9 mouse cellular contexts compared by ENCODE assay signal in the genomic region with DNA sequence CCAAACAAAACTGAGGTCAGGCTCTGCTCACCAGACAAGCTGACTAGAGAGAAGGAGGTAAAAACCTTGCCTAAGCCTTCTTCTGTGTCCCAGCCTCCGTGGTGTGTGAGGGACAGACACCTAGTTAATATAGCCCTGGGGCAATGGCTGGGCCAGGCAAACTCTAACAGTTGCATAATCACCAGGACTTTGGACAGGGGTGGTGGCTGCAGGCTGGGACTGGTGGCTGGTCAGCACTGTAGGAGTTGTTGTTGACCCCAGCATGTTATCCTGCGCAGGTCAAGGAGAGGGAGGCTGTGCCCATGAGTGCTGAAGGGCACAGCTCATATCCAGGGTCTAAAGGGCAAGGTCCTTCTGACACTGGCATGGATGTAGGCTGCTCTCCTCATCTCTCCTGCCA. TPM values are rescaled to one million over a fixed set of nuclear protein-coding genes. Genes with fewer than 3 reads are reported as not detected.
DNase-seq lines count a peak whose midpoint lies in the region; ATAC-seq and TF ChIP-seq lines count a peak whose summit lies in the region.
"Had no signal": no experiment of that assay in that cellular context is flagged by ENCODE, and none has a peak within 500 bp of the region (broad histone marks: within the 10 kb centered on the region; RNA-seq: fewer than 3 reads in every experiment).

Gene Sardh, minus strand, starts transcription at position 127 of the 400 bp plus-strand sequence.

- peak; percentile 33 for DNase-seq in adrenal gland, adult 2 months
- DNase-seq in adrenal gland, adult (ENCODE audit: inconsistent age in 2 of 2, low spot score in 1 of 2): no peak
- no peak for DNase-seq in lung, postnatal 0 days (ENCODE audit: low spot score)
- no peak for DNase-seq in lung, postnatal 14 days
- DNase-seq in kidney, postnatal 14 days: peak; percentile 82
- no peak for DNase-seq in midbrain, postnatal 0 days (ENCODE audit: low spot score)
- DNase-seq in spleen, adult 18-20 months: no peak
- DNase-seq: left cerebral cortex, postnatal 4 days had no signal

- H3K9me3 ChIP-seq in lung, postnatal 0 days (ENCODE audit: low read length): no peaks in the 10 kb centered on the region
- H3K9me3 ChIP-seq in stomach, embryonic 14.5 days (ENCODE audit: control insufficient read depth, low read depth, low read length): no peaks in the 10 kb centered on the region
- H3K9me3 ChIP-seq in midbrain, postnatal 0 days (ENCODE audit: low read length): no peaks in the 10 kb centered on the region

- 79% methylated on average over 2 of the region's 2 CpGs for WGBS in lung, postnatal 0 days
- WGBS in stomach, embryonic 14.5 days: 90% methylated on average over 2 of the region's 2 CpGs
- WGBS in midbrain, postnatal 0 days: 84% methylated on average over 2 of the region's 2 CpGs

- H3K9ac ChIP-seq in lung, postnatal 0 days (replicated peaks; ENCODE audit: low read depth): no peak within 1 kb of the TSS
- H3K9ac ChIP-seq in stomach, embryonic 14.5 days (replicated peaks; ENCODE audit: low read depth, low read length): no peak within 1 kb of the TSS
- no peak within 1 kb of the TSS for H3K9ac ChIP-seq in midbrain, postnatal 0 days (replicated peaks; ENCODE audit: low read length, poor library complexity, severe bottlenecking)

- no peak within 1 kb of the TSS for H3K4me3 ChIP-seq in lung, postnatal 0 days (ENCODE audit: low read depth, low read length)
- no peak within 1 kb of the TSS for H3K4me3 ChIP-seq in stomach, embryonic 14.5 days (ENCODE audit: low read depth, low read length)
- no peak within 1 kb of the TSS for H3K4me3 ChIP-seq in midbrain, postnatal 0 days (ENCODE audit: low read depth, low read length)

- no peaks in the 10 kb centered on the region; the same call in 1 of the 2 replicates for H3K36me3 ChIP-seq in lung, postnatal 0 days (ENCODE audit: insufficient read depth, low read length)
- no peaks in the 10 kb centered on the region for H3K36me3 ChIP-seq in stomach, embryonic 14.5 days (ENCODE audit: control insufficient read depth, insufficient read depth, low read length)
- no peaks in the 10 kb centered on the region for H3K36me3 ChIP-seq in midbrain, postnatal 0 days (ENCODE audit: insufficient read depth, low read length)

- peaks cover 8% of the 10 kb centered on the region; the same call in 1 of the 2 replicates for H3K4me1 ChIP-seq in lung, postnatal 0 days (ENCODE audit: insufficient read depth, low read depth, low read length)
- H3K4me1 ChIP-seq in stomach, embryonic 14.5 days (ENCODE audit: control insufficient read depth, insufficient read depth, low read length): peaks cover 19% of the 10 kb centered on the region
- H3K4me1 ChIP-seq in midbrain, postnatal 0 days (ENCODE audit: insufficient read depth, low read length): no peaks in the 10 kb centered on the region

- H3K27me3 ChIP-seq in lung, postnatal 0 days (replicated peaks; ENCODE audit: insufficient read depth, low read length): no peaks in the 10 kb centered on the region
- H3K27me3 ChIP-seq in stomach, embryonic 14.5 days (ENCODE audit: control insufficient read depth, insufficient read depth, low read length): no peaks in the 10 kb centered on the region
- no peaks in the 10 kb centered on the region for H3K27me3 ChIP-seq in midbrain, postnatal 0 days (ENCODE audit: insufficient read depth, low read length)

- TF ChIP-seq EP300 in lung, postnatal 0 days (IDR thresholded peaks at IDR 0.05): no peak

- ATAC-seq in lung, postnatal 0 days: no peak
- ATAC-seq in stomach, embryonic 14.5 days (ENCODE audit: insufficient number of reproducible peaks, insufficient read depth, low FRiP score, low read depth): no peak
- no peak for ATAC-seq in midbrain, postnatal 0 days (ENCODE audit: low FRiP score)

- no peak for TF ChIP-seq CTCF in lung, postnatal 0 days (IDR thresholded peaks at IDR 0.05)
- TF ChIP-seq CTCF in midbrain, postnatal 0 days (IDR thresholded peaks at IDR 0.05): no peak

- H3K27ac ChIP-seq in lung, postnatal 0 days (ENCODE audit: low read length): peak within 1 kb of the TSS; percentile 74
- H3K27ac ChIP-seq in stomach, embryonic 14.5 days (ENCODE audit: low read length): peak within 1 kb of the TSS; percentile 75
- no peak within 1 kb of the TSS for H3K27ac ChIP-seq in midbrain, postnatal 0 days (ENCODE audit: low read depth, low read length)

- H3K4me2 ChIP-seq in lung, postnatal 0 days (replicated peaks; ENCODE audit: low read depth, low read length): peak within 1 kb of the TSS; percentile 42
- H3K4me2 ChIP-seq in stomach, embryonic 14.5 days (replicated peaks; ENCODE audit: low read depth, low read length): peak within 1 kb of the TSS; percentile 38; the same call in 1 of the 2 replicates
- no peak within 1 kb of the TSS for H3K4me2 ChIP-seq in midbrain, postnatal 0 days (ENCODE audit: low read depth, low read length, poor library complexity, severe bottlenecking)

RNA-seq across cellular contexts. Expression of gene Sardh, which starts in this region (rescaled TPM):
- 1 to 10 TPM; 8.3 to 9.9 TPM for total RNA-seq in adrenal gland, adult 2 months (2021)
- polyA plus RNA-seq in adrenal gland, adult 2 months (2012; rRNA removed): 16.8 and 21.3 TPM in 2 replicates
- polyA plus RNA-seq in lung, postnatal 0 days (2015; fragmentation: Nextera tagmentation; extraction: Ambion mirVana): 11.5 and 12.6 TPM in 2 replicates
- polyA plus RNA-seq in stomach, embryonic 14.5 days (2014; fragmentation: Nextera tagmentation; extraction: Ambion mirVana): 11.9 and 12.2 TPM in 2 replicates
- total RNA-seq in midbrain, postnatal 0 days (2014; rRNA removed): 9.5 and 11.8 TPM in 2 replicates
- polyA plus RNA-seq in midbrain, postnatal 0 days (2015; fragmentation: Nextera tagmentation; extraction: Ambion mirVana): 7.4 and 8.9 TPM in 2 replicates

Comparison
In these comparisons a context has a peak if more than half of its experiments do, and no peak if none do; other contexts are left out.
1. DNase-seq: peak in adrenal gland, adult 2 months (single experiment) and kidney, postnatal 14 days (single experiment); none in adrenal gland, adult (0 of 2), lung, postnatal 0 days (single experiment), lung, postnatal 14 days (single experiment), midbrain, postnatal 0 days (single experiment) and spleen, adult 18-20 months (0 of 2).